Mouse (Mus musculus): ENCODE results near the gene Olfr45. TPM values are rescaled to one million over a fixed set of nuclear protein-coding genes. Genes with fewer than 3 reads are reported as not detected.

Gene Olfr45
- polyA plus RNA-seq, 1 experiment: not detected

DNA sequence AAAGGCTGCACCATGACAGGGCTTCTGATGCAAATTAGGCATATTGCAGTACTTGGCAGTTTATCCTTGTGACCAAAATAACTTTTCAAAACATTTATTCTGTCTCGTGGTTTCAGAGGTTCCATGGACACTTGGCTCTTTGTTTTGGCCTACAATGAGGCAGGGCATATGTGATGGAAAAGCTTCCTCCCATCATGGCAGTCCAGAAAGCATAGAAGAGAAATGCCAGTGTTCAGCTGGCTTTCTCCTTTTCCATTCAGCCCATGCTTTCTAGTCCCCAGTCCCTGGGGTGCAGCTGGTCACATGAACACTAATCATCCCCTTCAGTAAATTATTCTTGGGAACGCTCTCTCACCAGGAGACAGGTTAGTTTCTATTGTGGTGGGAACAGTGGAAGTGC lies 24.6 kb downstream of the Olfr45 start:
- Histone ChIP-seq H3K27me3 (ENCODE audit: control insufficient read depth, insufficient read depth, low read length) (no peaks in the 10 kb centered on the region), H3K27ac (ENCODE audit: insufficient read depth, low read length) (no peak overlapping the region), H3K36me3 (ENCODE audit: control insufficient read depth, insufficient read depth, low read length) (no peaks in the 10 kb centered on the region), H3K4me3 (ENCODE audit: extremely low read depth, insufficient read depth, insufficient read length) (no peak overlapping the region), H3K4me1 (ENCODE audit: control insufficient read depth, insufficient read depth, insufficient read length) (no peaks in the 10 kb centered on the region)
- no peak for TF ChIP-seq CTCF (IDR thresholded peaks at IDR 0.05; ENCODE audit: extremely low read depth, insufficient read depth, insufficient read length, insufficient replicate concordance)
- TF ChIP-seq POLR2A (IDR thresholded peaks at IDR 0.05; ENCODE audit: low read depth, low read length): no peak
- DNase-seq (ENCODE audit: low read depth in 1 of 2, low spot score in 2 of 2): no peak
- 72% methylated on average over 2 of the region's 2 CpGs for WGBS

DNA sequence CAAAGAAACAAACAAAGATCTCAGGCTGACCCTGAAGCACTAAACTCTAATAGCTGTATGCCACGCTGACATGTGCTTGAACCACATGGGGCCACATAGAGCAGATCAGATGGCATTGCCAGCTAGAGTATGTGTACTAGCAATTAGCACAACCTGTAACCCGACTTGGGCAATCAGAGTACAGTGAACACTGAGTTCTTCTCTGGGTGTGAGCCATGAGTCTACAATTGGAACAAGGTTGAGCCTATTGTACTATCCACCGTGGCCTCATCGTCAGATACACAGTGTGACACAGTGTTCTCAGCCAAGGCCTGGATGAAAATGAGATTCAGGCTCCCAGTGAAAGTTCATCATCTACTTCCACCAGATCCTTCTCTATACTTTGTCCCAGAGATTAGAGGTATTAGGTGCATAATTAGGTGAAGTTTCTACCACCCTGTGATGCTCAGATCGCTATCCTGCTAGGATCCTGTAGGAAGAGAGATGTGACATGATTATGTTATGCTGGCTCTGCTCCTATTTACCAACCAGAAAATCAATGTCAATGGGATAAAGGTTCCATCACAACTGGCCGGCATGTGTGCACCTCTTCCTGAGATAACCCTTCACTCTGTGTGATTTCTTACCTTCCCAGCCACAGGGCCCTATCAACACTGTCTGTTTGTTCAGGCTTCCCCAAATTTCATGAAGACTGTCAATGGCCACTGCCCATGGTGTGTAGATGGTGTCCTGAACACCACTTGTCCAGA lies 26.0 kb downstream of the Olfr45 start:
- WGBS: 79% methylated on average over 6 of the region's 6 CpGs
- no peak overlapping the region for H3K4me3 ChIP-seq (ENCODE audit: extremely low read depth, insufficient read depth, insufficient read length)
- DNase-seq (ENCODE audit: low read depth in 1 of 2, low spot score in 2 of 2): no peak
- no peaks in the 10 kb centered on the region for H3K27me3 ChIP-seq (ENCODE audit: control insufficient read depth, insufficient read depth, low read length)
- H3K27ac ChIP-seq (ENCODE audit: insufficient read depth, low read length): no peak overlapping the region
- no peak for TF ChIP-seq POLR2A (IDR thresholded peaks at IDR 0.05; ENCODE audit: low read depth, low read length)
- TF ChIP-seq CTCF (IDR thresholded peaks at IDR 0.05; ENCODE audit: extremely low read depth, insufficient read depth, insufficient read length, insufficient replicate concordance): no peak
- H3K36me3 ChIP-seq (ENCODE audit: control insufficient read depth, insufficient read depth, low read length): no peaks in the 10 kb centered on the region
- H3K4me1 ChIP-seq (ENCODE audit: control insufficient read depth, insufficient read depth, insufficient read length): no peaks in the 10 kb centered on the region

DNA sequence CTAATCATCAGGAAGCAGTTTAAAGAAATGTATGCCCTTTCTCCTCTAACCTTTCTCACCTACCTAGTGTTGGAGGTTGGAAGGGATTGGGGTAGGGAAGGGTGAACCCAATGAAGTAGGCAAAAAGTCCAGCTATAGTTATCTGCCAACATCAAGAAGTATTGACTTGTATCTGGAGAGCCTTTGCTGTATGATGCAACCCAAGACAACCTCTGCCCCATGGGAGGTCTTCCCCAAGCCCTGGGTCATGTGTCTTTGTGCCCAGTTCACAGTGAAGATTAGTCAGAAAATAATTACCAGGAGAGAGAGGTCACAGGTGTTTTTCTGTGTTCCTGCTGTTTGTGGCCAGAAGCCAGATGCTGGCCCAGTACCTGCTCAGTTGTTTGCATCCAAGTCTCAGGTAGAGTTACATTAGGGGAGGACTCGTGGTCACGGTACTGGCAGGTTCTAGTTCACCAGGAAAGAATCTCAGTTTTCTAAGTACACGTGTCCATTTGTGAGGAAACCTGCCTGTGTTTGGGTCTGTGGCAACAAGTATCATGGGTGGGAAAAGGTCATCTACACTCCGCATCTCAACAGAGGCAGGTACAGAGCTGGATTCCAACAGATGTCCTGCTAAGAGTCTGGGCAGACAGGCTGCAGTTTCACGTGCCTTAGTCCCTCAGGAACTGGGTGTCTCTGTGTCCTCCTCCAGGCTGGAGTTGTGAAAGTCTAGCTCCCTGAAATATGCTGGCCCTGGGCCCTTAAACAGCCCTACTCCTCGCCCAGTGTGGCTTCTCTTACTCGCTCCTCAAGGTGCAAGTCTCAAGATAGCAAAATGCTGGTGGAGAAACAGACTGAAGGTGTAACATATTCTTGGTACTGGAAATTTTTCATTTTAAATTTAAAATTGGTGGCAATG lies 35.7 kb downstream of the Olfr45 start:
- Histone ChIP-seq H3K27ac (ENCODE audit: insufficient read depth, low read length) (no peak overlapping the region), H3K27me3 (ENCODE audit: control insufficient read depth, insufficient read depth, low read length) (no peaks in the 10 kb centered on the region)
- 77% methylated on average over 7 of the region's 7 CpGs for WGBS

DNA sequence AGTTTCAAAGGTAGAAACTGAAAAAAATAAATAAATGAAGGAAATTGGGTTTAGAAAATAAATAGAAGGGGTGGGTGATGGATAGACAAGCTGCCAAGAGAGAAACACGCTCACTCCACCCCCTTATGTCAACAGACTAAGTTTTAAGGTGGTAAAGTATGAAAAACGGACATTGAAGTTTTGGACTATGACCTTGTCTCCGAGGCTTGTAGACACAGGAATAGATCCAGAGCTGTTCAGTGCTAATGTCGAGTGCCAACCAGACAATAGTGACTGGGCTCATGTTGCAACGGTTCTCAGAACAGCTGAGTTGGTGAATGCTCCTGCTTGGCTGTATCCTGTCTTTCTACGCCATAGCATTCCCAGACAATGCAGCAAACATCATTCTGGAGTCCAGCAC lies 39.3 kb downstream of the Olfr45 start:
- Histone ChIP-seq H3K27me3 (ENCODE audit: control insufficient read depth, insufficient read depth, low read length) (no peaks in the 10 kb centered on the region), H3K27ac (ENCODE audit: insufficient read depth, low read length) (no peak overlapping the region), H3K36me3 (ENCODE audit: control insufficient read depth, insufficient read depth, low read length) (no peaks in the 10 kb centered on the region), H3K4me3 (ENCODE audit: extremely low read depth, insufficient read depth, insufficient read length) (no peak overlapping the region), H3K4me1 (ENCODE audit: control insufficient read depth, insufficient read depth, insufficient read length) (no peaks in the 10 kb centered on the region)
- TF ChIP-seq POLR2A (IDR thresholded peaks at IDR 0.05; ENCODE audit: low read depth, low read length) (no peak), CTCF (IDR thresholded peaks at IDR 0.05; ENCODE audit: extremely low read depth, insufficient read depth, insufficient read length, insufficient replicate concordance) (no peak)
- no peak for DNase-seq (ENCODE audit: low read depth in 1 of 2, low spot score in 2 of 2)
- WGBS: 71% methylated on average over 6 of the region's 6 CpGs

More for the DNA sequence above, 35.7 kb downstream of the Olfr45 start:
- TF ChIP-seq POLR2A (IDR thresholded peaks at IDR 0.05; ENCODE audit: low read depth, low read length) (no peak), CTCF (IDR thresholded peaks at IDR 0.05; ENCODE audit: extremely low read depth, insufficient read depth, insufficient read length, insufficient replicate concordance) (no peak)
- Histone ChIP-seq H3K36me3 (ENCODE audit: control insufficient read depth, insufficient read depth, low read length) (no peaks in the 10 kb centered on the region), H3K4me3 (ENCODE audit: extremely low read depth, insufficient read depth, insufficient read length) (no peak overlapping the region), H3K4me1 (ENCODE audit: control insufficient read depth, insufficient read depth, insufficient read length) (no peaks in the 10 kb centered on the region)
- no peak for DNase-seq (ENCODE audit: low read depth in 1 of 2, low spot score in 2 of 2)

DNA sequence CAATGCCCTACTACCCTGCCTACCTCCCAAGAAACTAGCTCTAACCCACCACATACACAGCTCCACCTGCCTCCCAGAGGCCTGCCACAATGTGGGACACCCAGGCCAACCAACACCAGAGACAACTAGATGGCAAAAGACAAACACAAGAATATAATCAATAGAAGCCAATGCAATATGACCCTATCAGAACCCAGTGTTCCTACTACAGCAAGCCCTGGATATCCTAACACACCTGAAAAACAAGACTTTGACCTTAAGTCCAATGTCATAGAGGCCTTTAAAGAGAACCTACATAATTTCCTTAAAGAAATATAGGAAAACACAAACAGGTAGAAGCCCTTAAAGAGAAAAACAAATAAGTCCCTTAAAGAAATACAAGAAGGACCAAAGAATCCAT lies 43.8 kb downstream of the Olfr45 start:
- no peak for DNase-seq (ENCODE audit: low read depth in 1 of 2, low spot score in 2 of 2)
- H3K27me3 ChIP-seq (ENCODE audit: control insufficient read depth, insufficient read depth, low read length): no peaks in the 10 kb centered on the region
- TF ChIP-seq POLR2A (IDR thresholded peaks at IDR 0.05; ENCODE audit: low read depth, low read length): no peak
- no peak for TF ChIP-seq CTCF (IDR thresholded peaks at IDR 0.05; ENCODE audit: extremely low read depth, insufficient read depth, insufficient read length, insufficient replicate concordance)
- no peaks in the 10 kb centered on the region for H3K36me3 ChIP-seq (ENCODE audit: control insufficient read depth, insufficient read depth, low read length)
- H3K4me3 ChIP-seq (ENCODE audit: extremely low read depth, insufficient read depth, insufficient read length): no peak overlapping the region
- no peak overlapping the region for H3K27ac ChIP-seq (ENCODE audit: insufficient read depth, low read length)
- no peaks in the 10 kb centered on the region for H3K4me1 ChIP-seq (ENCODE audit: control insufficient read depth, insufficient read depth, insufficient read length)

- H3K27me3 ChIP-seq (ENCODE audit: control insufficient read depth, insufficient read depth, low read length): no peaks in the 10 kb centered on the region
- H3K36me3 ChIP-seq (ENCODE audit: control insufficient read depth, insufficient read depth, low read length): no peaks in the 10 kb centered on the region
- H3K4me3 ChIP-seq (ENCODE audit: extremely low read depth, insufficient read depth, insufficient read length): no peak overlapping the region
- WGBS: 57% methylated on average over 2 of the region's 2 CpGs
- no peaks in the 10 kb centered on the region for H3K4me1 ChIP-seq (ENCODE audit: control insufficient read depth, insufficient read depth, insufficient read length)
- DNase-seq (ENCODE audit: low read depth in 1 of 2, low spot score in 2 of 2): no peak
- TF ChIP-seq POLR2A (IDR thresholded peaks at IDR 0.05; ENCODE audit: low read depth, low read length) (no peak), CTCF (IDR thresholded peaks at IDR 0.05; ENCODE audit: extremely low read depth, insufficient read depth, insufficient read length, insufficient replicate concordance) (no peak)
- H3K27ac ChIP-seq (ENCODE audit: insufficient read depth, low read length): no peak overlapping the region
Measured at GRCm38 (mm10) chr7:140733162-140733561, 51.4 kb downstream of the Olfr45 start.

Other genes starting within 250 kb of the Olfr45 start
- not detected in 2 replicates for gene Olfr533, start 218.6 kb upstream of the Olfr45 start, polyA plus RNA-seq (2012; rRNA removed)
- gene Olfr535, start 197.7 kb upstream of the Olfr45 start, polyA plus RNA-seq (2012; rRNA removed): not detected in 2 replicates
- gene Olfr536, start 174.6 kb upstream of the Olfr45 start, polyA plus RNA-seq (2012; rRNA removed): not detected in 2 replicates
- gene Olfr538, start 114.1 kb upstream of the Olfr45 start, polyA plus RNA-seq (2012; rRNA removed): not detected in 2 replicates
- gene Olfr46, start 80.7 kb upstream of the Olfr45 start, polyA plus RNA-seq (2012; rRNA removed): not detected in 2 replicates
- not detected in 2 replicates for gene Olfr61, start 53.0 kb upstream of the Olfr45 start, polyA plus RNA-seq (2012; rRNA removed)
- not detected in 2 replicates for gene Olfr53, start 35.5 kb upstream of the Olfr45 start, polyA plus RNA-seq (2012; rRNA removed)
- not detected in 2 replicates for gene Olfr539, start 22.0 kb upstream of the Olfr45 start, polyA plus RNA-seq (2012; rRNA removed)
- gene Olfr541, start 15.3 kb downstream of the Olfr45 start, polyA plus RNA-seq (2012; rRNA removed): not detected in 2 replicates
- 0.36 and 1.3 TPM in 2 replicates for gene Cyp2e1, start 81.8 kb downstream of the Olfr45 start, polyA plus RNA-seq (2012; rRNA removed)
- gene Syce1, start 105.9 kb downstream of the Olfr45 start, polyA plus RNA-seq (2012; rRNA removed): 0.07 and 0.11 TPM in 2 replicates
- gene Zfp941, start 140.2 kb downstream of the Olfr45 start, polyA plus RNA-seq (2012; rRNA removed): not detected in 2 replicates
- 1.1 and 1.5 TPM in 2 replicates for gene Urah, start 153.1 kb downstream of the Olfr45 start, polyA plus RNA-seq (2012; rRNA removed)
- 0.25 TPM in 1 of 2 replicates, not detected in the other for gene Scgb1c1, start 163.6 kb downstream of the Olfr45 start, polyA plus RNA-seq (2012; rRNA removed)
- gene Odf3, start 165.9 kb downstream of the Olfr45 start, polyA plus RNA-seq (2012; rRNA removed): not detected in 2 replicates
- not detected in 2 replicates for gene Gm45785, start 174.4 kb downstream of the Olfr45 start, polyA plus RNA-seq (2012; rRNA removed)
- 104 and 117 TPM in 2 replicates for gene Ric8a, start 175.0 kb downstream of the Olfr45 start, polyA plus RNA-seq (2012; rRNA removed)
- gene Bet1l, start 175.6 kb downstream of the Olfr45 start, polyA plus RNA-seq (2012; rRNA removed): 16.9 and 19.0 TPM in 2 replicates
- 39.6 and 43.0 TPM in 2 replicates for gene Psmd13, start 200.0 kb downstream of the Olfr45 start, polyA plus RNA-seq (2012; rRNA removed)
- gene Sirt3, start 200.4 kb downstream of the Olfr45 start, polyA plus RNA-seq (2012; rRNA removed): 13.3 and 15.0 TPM in 2 replicates
- gene Cox8b, start 218.5 kb downstream of the Olfr45 start, polyA plus RNA-seq (2012; rRNA removed): not detected in 2 replicates
- gene Nlrp6, start 239.0 kb downstream of the Olfr45 start, polyA plus RNA-seq (2012; rRNA removed): 0.12 and 0.32 TPM in 2 replicates